Comparison of ENCODE assay signal across 10 mouse cellular contexts in genomic region chr2:153943537-153943936, GRCm38 (mm10). TPM values are rescaled to one million over a fixed set of nuclear protein-coding genes. Genes with fewer than 3 reads are reported as not detected.
DNase-seq lines count a peak whose midpoint lies in the region; ATAC-seq and TF ChIP-seq lines count a peak whose summit lies in the region.
"Had no signal": no experiment of that assay in that cellular context is flagged by ENCODE, and none has a peak within 500 bp of the region (broad histone marks: within the 10 kb centered on the region; RNA-seq: fewer than 3 reads in every experiment).

No protein-coding gene starts in this region.

- H3K4me1 ChIP-seq in forebrain, embryonic 10.5 days, result no peaks in the 10 kb centered on the region
- no peaks in the 10 kb centered on the region for H3K4me1 ChIP-seq in forebrain, embryonic 16.5 days (replicated peaks; ENCODE audit: control insufficient read depth, insufficient read depth, low read length)
- no peaks in the 10 kb centered on the region for H3K4me1 ChIP-seq in cortical plate, adult 2 months (ENCODE audit: control insufficient read depth, insufficient read depth, low read length)
- H3K4me1 ChIP-seq: neural tube, embryonic 13.5 days had no signal

- no peak overlapping the region for H3K4me2 ChIP-seq in forebrain, embryonic 16.5 days (ENCODE audit: low read length)
- H3K4me2 ChIP-seq: neural tube, embryonic 13.5 days had no signal

- 39% methylated on average over 3 of the region's 3 CpGs for WGBS in forebrain, embryonic 10.5 days
- WGBS in forebrain, embryonic 16.5 days, result 43% methylated on average over 3 of the region's 3 CpGs

- H3K27ac ChIP-seq in forebrain, embryonic 10.5 days, result no peak overlapping the region
- H3K27ac ChIP-seq in forebrain, embryonic 16.5 days (ENCODE audit: low read length), result no peak overlapping the region
- H3K27ac ChIP-seq in cortical plate, adult 2 months (ENCODE audit: insufficient read depth, low read length), result no peak overlapping the region
- H3K27ac ChIP-seq: neural tube, embryonic 13.5 days had no signal

- TF ChIP-seq CTCF in cortical plate, adult 2 months (IDR thresholded peaks at IDR 0.05; ENCODE audit: extremely low read depth, insufficient read depth, low read length), result peak; percentile 64

- no peaks in the 10 kb centered on the region for H3K36me3 ChIP-seq in forebrain, embryonic 10.5 days (replicated peaks)
- no peaks in the 10 kb centered on the region for H3K36me3 ChIP-seq in forebrain, embryonic 16.5 days (ENCODE audit: control insufficient read depth, insufficient read depth)
- H3K36me3 ChIP-seq: neural tube, embryonic 13.5 days had no signal

- H3K9me3 ChIP-seq in forebrain, embryonic 10.5 days, result no peaks in the 10 kb centered on the region
- H3K9me3 ChIP-seq in forebrain, embryonic 16.5 days (ENCODE audit: control insufficient read depth, low read length), result no peaks in the 10 kb centered on the region
- H3K9me3 ChIP-seq: neural tube, embryonic 13.5 days had no signal

- no peak for ATAC-seq in forebrain, embryonic 16.5 days

- peak; percentile 54 for DNase-seq in forebrain, embryonic 10.5 days (ENCODE audit: extremely low spot score, low spot score)
- DNase-seq in urinary bladder, postnatal 36 days (ENCODE audit: low spot score in 2 of 2), result peak; percentile 9 to 19
- DNase-seq in urinary bladder, postnatal 14 days (ENCODE audit: low spot score), result no peak
- peak; percentile 18 for DNase-seq in kidney, postnatal 14 days
- peak; percentile 53 for DNase-seq in lung, postnatal 14 days
- peak; percentile 22 to 64 for DNase-seq in spleen, postnatal 10 days (ENCODE audit: low spot score in 2 of 2)

- no peak overlapping the region for H3K4me3 ChIP-seq in forebrain, embryonic 10.5 days
- H3K4me3 ChIP-seq in forebrain, embryonic 16.5 days (replicated peaks; ENCODE audit: low read length), result no peak overlapping the region
- no peak overlapping the region for H3K4me3 ChIP-seq in cortical plate, adult 2 months (ENCODE audit: insufficient read depth, low read length)
- H3K4me3 ChIP-seq: neural tube, embryonic 13.5 days had no signal

- no peak overlapping the region for H3K9ac ChIP-seq in forebrain, embryonic 16.5 days (replicated peaks; ENCODE audit: low read depth, low read length)
- H3K9ac ChIP-seq: neural tube, embryonic 13.5 days had no signal

- H3K27me3 ChIP-seq in forebrain, embryonic 10.5 days (ENCODE audit: poor library complexity, severe bottlenecking), result no peaks in the 10 kb centered on the region
- no peaks in the 10 kb centered on the region for H3K27me3 ChIP-seq in forebrain, embryonic 16.5 days (replicated peaks; ENCODE audit: control insufficient read depth, insufficient read depth, low read length)
- H3K27me3 ChIP-seq: neural tube, embryonic 13.5 days had no signal

- no peak for TF ChIP-seq POLR2A in cortical plate, adult 2 months (IDR thresholded peaks at IDR 0.05; ENCODE audit: extremely low read depth, insufficient read depth, low read length)

RNA-seq across cellular contexts. Expression of gene Bpifb4, which starts 5.5 kb away (rescaled TPM):
- polyA plus RNA-seq in forebrain, embryonic 10.5 days (2016; fragmentation: Nextera tagmentation; extraction: Ambion mirVana), result not detected in 2 replicates
- polyA plus RNA-seq in forebrain, embryonic 16.5 days (2015; fragmentation: Nextera tagmentation; extraction: Ambion mirVana), result not detected in 2 replicates
- 0.08 TPM in 2 replicates for polyA plus RNA-seq in cortical plate, adult 2 months (2012; rRNA removed)
- polyA plus RNA-seq: heart, embryonic 16.5 days; neural tube, embryonic 13.5 days had no signal

RNA-seq across cellular contexts. Expression of gene Bpifb3, which starts 25.5 kb away (rescaled TPM):
- not detected in 2 replicates for polyA plus RNA-seq in forebrain, embryonic 10.5 days (2016; fragmentation: Nextera tagmentation; extraction: Ambion mirVana)
- polyA plus RNA-seq in forebrain, embryonic 16.5 days (2015; fragmentation: Nextera tagmentation; extraction: Ambion mirVana), result not detected in 2 replicates
- polyA plus RNA-seq in cortical plate, adult 2 months (2012; rRNA removed), result not detected in 2 replicates
- polyA plus RNA-seq: heart, embryonic 16.5 days; neural tube, embryonic 13.5 days had no signal

RNA-seq across cellular contexts. Expression of gene Bpifa6, which starts 31.2 kb away (rescaled TPM):
- polyA plus RNA-seq in forebrain, embryonic 10.5 days (2016; fragmentation: Nextera tagmentation; extraction: Ambion mirVana), result not detected in 2 replicates
- polyA plus RNA-seq in forebrain, embryonic 16.5 days (2015; fragmentation: Nextera tagmentation; extraction: Ambion mirVana), result not detected in 2 replicates
- not detected in 2 replicates for polyA plus RNA-seq in cortical plate, adult 2 months (2012; rRNA removed)
- polyA plus RNA-seq: heart, embryonic 16.5 days; neural tube, embryonic 13.5 days had no signal

RNA-seq across cellular contexts. Expression of gene Bpifb6, which starts 43.3 kb away (rescaled TPM):
- not detected in 2 replicates for polyA plus RNA-seq in forebrain, embryonic 10.5 days (2016; fragmentation: Nextera tagmentation; extraction: Ambion mirVana)
- polyA plus RNA-seq in forebrain, embryonic 16.5 days (2015; fragmentation: Nextera tagmentation; extraction: Ambion mirVana), result not detected in 2 replicates
- not detected in 2 replicates for polyA plus RNA-seq in cortical plate, adult 2 months (2012; rRNA removed)
- polyA plus RNA-seq: heart, embryonic 16.5 days; neural tube, embryonic 13.5 days had no signal
